Mouse (Mus musculus) embryo, embryonic 9.5 days (tissue): ENCODE data around the gene Abcd3.

Experiments
- DNase-seq: peaks from one replicate; pipeline ENCODE4 v3.0.0-alpha.2; 2017; ENCODE audit errors: extremely low spot score

Abcd3 gene

DNA sequence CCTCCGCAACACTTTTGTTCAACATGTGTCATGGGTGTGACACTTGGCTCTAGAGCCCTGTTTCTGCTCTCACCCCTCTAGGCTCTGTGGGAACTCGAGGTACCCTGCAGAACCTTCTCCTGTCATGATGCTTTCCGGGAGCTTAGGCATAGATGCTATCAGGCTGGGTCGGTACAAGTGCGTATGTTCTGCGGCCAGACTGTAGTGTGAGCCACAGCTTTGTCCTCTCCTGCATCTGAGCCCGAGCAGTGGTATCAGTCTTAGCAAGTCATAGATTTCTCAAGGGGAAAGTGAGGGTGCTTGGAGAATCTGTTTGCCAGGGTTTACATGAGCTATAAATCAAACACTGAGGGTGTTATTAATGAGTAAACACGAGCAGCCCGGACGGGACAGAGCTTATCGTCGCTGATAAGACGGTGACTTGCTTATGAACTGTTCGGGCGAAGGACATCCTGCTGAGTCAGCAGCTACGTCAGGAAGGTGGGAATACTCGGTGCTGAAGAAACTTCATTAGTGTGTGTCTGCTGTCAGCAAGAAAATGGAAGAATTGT lies 101.9 kb downstream of the Abcd3 start:
- DNase-seq = no peak

DNA sequence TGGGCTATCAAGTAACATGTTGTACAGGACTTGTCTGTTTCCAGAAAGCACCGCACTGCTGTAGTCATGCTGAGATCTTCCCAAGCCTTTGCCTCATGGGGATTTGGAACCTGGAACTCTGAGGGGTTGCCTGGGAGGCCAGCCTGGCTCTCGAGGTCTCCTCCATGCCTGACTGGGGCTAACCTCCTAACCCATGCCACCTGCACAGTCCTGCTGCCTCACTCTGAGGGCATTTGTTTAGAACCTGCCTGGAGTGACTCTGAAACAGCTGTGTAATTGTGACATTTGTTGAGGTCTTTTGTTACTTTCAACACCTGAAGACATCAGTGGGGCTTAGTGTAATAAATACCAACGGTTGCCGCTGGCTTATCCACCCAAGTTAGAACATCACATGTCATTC lies 102.9 kb downstream of the Abcd3 start:
- no peak for DNase-seq

DNA sequence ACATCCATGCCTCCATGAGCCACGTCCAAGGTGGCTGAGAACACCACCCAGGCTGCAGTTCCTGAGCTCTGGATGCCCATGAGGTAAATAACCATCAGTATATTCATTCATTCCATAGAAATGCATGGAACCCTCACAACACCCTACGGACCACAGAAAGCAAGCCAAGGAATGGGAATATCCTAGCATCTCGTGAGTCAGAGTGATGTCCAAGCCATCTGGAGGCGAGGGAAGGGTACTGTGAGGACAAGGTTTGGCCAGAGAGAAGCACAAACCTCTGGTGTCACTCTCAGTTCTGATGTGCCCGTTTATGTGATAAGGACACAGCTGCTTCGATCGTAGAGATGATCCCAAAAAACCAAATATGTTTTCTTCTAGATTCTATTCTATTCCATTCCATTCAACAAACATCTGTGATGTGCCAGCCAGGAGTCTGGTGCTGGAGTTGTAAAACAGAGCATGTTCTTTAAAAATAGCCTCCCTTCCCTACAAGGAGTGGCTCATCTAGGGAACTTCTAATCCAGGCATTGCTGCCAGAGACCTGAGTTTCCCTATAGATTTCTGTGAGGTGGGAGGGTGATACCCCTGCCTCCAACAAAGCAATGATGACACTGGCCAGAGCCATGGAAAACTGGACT lies 104.1 kb downstream of the Abcd3 start:
- no peak for DNase-seq
